Mouse (Mus musculus): ENCODE results near the gene Fads3. TPM values are rescaled to one million over a fixed set of nuclear protein-coding genes. Genes with fewer than 3 reads are reported as not detected.

Gene Fads3
- polyA plus RNA-seq, 1 experiment from 2014 or later = 79.6 TPM

GRCm38 (mm10) chr19:10018527-10018818 lies 22.9 kb upstream of the Fads3 start:
- no peaks in the 10 kb centered on the region for H3K36me3 ChIP-seq (ENCODE audit: insufficient read depth, low read length)
- peak overlapping the region; percentile 44 for H3K9ac ChIP-seq (replicated peaks; ENCODE audit: low read depth)
- DNase-seq (ENCODE audit: low spot score) (no peak), ATAC-seq (peak; percentile 52)
- peak overlapping the region; percentile 54 for H3K4me3 ChIP-seq (ENCODE audit: low read depth, low read length)
- H3K9me3 ChIP-seq (ENCODE audit: low read length) = no peaks in the 10 kb centered on the region
- no peaks in the 10 kb centered on the region for H3K27me3 ChIP-seq (replicated peaks; ENCODE audit: insufficient read depth, low read length)
- peaks cover 30% of the 10 kb centered on the region for H3K4me1 ChIP-seq (ENCODE audit: insufficient read depth, low read depth, low read length)
- peak overlapping the region; percentile 63 for H3K27ac ChIP-seq (ENCODE audit: low read length)
- H3K4me2 ChIP-seq (replicated peaks; ENCODE audit: low read depth, low read length) = peak overlapping the region; percentile 90
- TF ChIP-seq EP300 (IDR thresholded peaks at IDR 0.05) (no peak), CTCF (IDR thresholded peaks at IDR 0.05) (no peak)
- 3% methylated on average over 3 of the region's 3 CpGs for WGBS

GRCm38 (mm10) chr19:10019214-10019760 lies 22.1 kb upstream of the Fads3 start:
- ATAC-seq (no peak), DNase-seq (ENCODE audit: low spot score) (no peak)
- WGBS = 48% methylated on average over 4 of the region's 4 CpGs
- Histone ChIP-seq H3K27me3 (replicated peaks; ENCODE audit: insufficient read depth, low read length) (no peaks in the 10 kb centered on the region), H3K9ac (replicated peaks; ENCODE audit: low read depth) (peak overlapping the region; percentile 44; the same call in 1 of the 2 replicates), H3K4me3 (ENCODE audit: low read depth, low read length) (peak overlapping the region; percentile 54; the same call in 1 of the 2 replicates), H3K27ac (ENCODE audit: low read length) (no peak overlapping the region), H3K4me1 (ENCODE audit: insufficient read depth, low read depth, low read length) (peaks cover 27% of the 10 kb centered on the region), H3K4me2 (replicated peaks; ENCODE audit: low read depth, low read length) (peak overlapping the region; percentile 90), H3K9me3 (ENCODE audit: low read length) (no peaks in the 10 kb centered on the region), H3K36me3 (ENCODE audit: insufficient read depth, low read length) (no peaks in the 10 kb centered on the region)
- TF ChIP-seq CTCF (IDR thresholded peaks at IDR 0.05) = no peak
- TF ChIP-seq EP300 (IDR thresholded peaks at IDR 0.05) = no peak

GRCm38 (mm10) chr19:10021981-10022380 lies 19.4 kb upstream of the Fads3 start:
- Histone ChIP-seq H3K4me2 (replicated peaks; ENCODE audit: low read depth, low read length) (no peak overlapping the region), H3K4me1 (ENCODE audit: insufficient read depth, low read depth, low read length) (peaks cover 31% of the 10 kb centered on the region), H3K9ac (replicated peaks; ENCODE audit: low read depth) (no peak overlapping the region), H3K27me3 (replicated peaks; ENCODE audit: insufficient read depth, low read length) (no peaks in the 10 kb centered on the region), H3K27ac (ENCODE audit: low read length) (peak overlapping the region; percentile 27; the same call in 1 of the 2 replicates), H3K36me3 (ENCODE audit: insufficient read depth, low read length) (no peaks in the 10 kb centered on the region), H3K4me3 (ENCODE audit: low read depth, low read length) (no peak overlapping the region), H3K9me3 (ENCODE audit: low read length) (no peaks in the 10 kb centered on the region)
- WGBS = 81% methylated on average over 2 of the region's 2 CpGs
- no peak for ATAC-seq
- TF ChIP-seq CTCF (IDR thresholded peaks at IDR 0.05) (no peak), EP300 (IDR thresholded peaks at IDR 0.05) (no peak)
- no peak for DNase-seq (ENCODE audit: low spot score)

GRCm38 (mm10) chr19:10022414-10023303 lies 18.7 kb upstream of the Fads3 start:
- Histone ChIP-seq H3K9ac (replicated peaks; ENCODE audit: low read depth) (no peak overlapping the region), H3K4me3 (ENCODE audit: low read depth, low read length) (no peak overlapping the region), H3K4me1 (ENCODE audit: insufficient read depth, low read depth, low read length) (peaks cover 29% of the 10 kb centered on the region), H3K27me3 (replicated peaks; ENCODE audit: insufficient read depth, low read length) (no peaks in the 10 kb centered on the region), H3K36me3 (ENCODE audit: insufficient read depth, low read length) (no peaks in the 10 kb centered on the region), H3K27ac (ENCODE audit: low read length) (peak overlapping the region; percentile 54), H3K9me3 (ENCODE audit: low read length) (no peaks in the 10 kb centered on the region), H3K4me2 (replicated peaks; ENCODE audit: low read depth, low read length) (no peak overlapping the region)
- WGBS = 72% methylated on average over 5 of the region's 5 CpGs
- TF ChIP-seq CTCF (IDR thresholded peaks at IDR 0.05) (peak; percentile 72), EP300 (IDR thresholded peaks at IDR 0.05) (no peak; the same call in 1 of the 2 replicates)
- ATAC-seq (peak; percentile 13), DNase-seq (ENCODE audit: low spot score) (peak; percentile 79)

- Histone ChIP-seq H3K27ac (ENCODE audit: low read length) (peak overlapping the region; percentile 54), H3K9ac (replicated peaks; ENCODE audit: low read depth) (no peak overlapping the region), H3K4me3 (ENCODE audit: low read depth, low read length) (no peak overlapping the region), H3K36me3 (ENCODE audit: insufficient read depth, low read length) (no peaks in the 10 kb centered on the region), H3K9me3 (ENCODE audit: low read length) (no peaks in the 10 kb centered on the region), H3K27me3 (replicated peaks; ENCODE audit: insufficient read depth, low read length) (no peaks in the 10 kb centered on the region), H3K4me2 (replicated peaks; ENCODE audit: low read depth, low read length) (no peak overlapping the region), H3K4me1 (ENCODE audit: insufficient read depth, low read depth, low read length) (peaks cover 26% of the 10 kb centered on the region)
- ATAC-seq (peak; percentile 30; the same call in 1 of the 2 replicates), DNase-seq (ENCODE audit: low spot score) (no peak)
- TF ChIP-seq CTCF (IDR thresholded peaks at IDR 0.05) = no peak
- peak; percentile 5; the same call in 1 of the 2 replicates for TF ChIP-seq EP300 (IDR thresholded peaks at IDR 0.05)
- 37% methylated on average over 9 of the region's 9 CpGs for WGBS
These were observed 18.0 kb upstream of the Fads3 start for GRCm38 (mm10) chr19:10023304-10023758.

GRCm38 (mm10) chr19:10025169-10025875 lies 16.0 kb upstream of the Fads3 start:
- no peaks in the 10 kb centered on the region for H3K9me3 ChIP-seq (ENCODE audit: low read length)
- 0 out of 2 replicates have a peak overlapping the region, but pooled peaks have one; percentile 8 for H3K4me2 ChIP-seq (replicated peaks; ENCODE audit: low read depth, low read length)
- peak; percentile 69 for ATAC-seq
- no peaks in the 10 kb centered on the region for H3K36me3 ChIP-seq (ENCODE audit: insufficient read depth, low read length)
- no peak overlapping the region for H3K4me3 ChIP-seq (ENCODE audit: low read depth, low read length)
- H3K9ac ChIP-seq (replicated peaks; ENCODE audit: low read depth) = no peak overlapping the region
- no peak for TF ChIP-seq CTCF (IDR thresholded peaks at IDR 0.05)
- no peaks in the 10 kb centered on the region for H3K27me3 ChIP-seq (replicated peaks; ENCODE audit: insufficient read depth, low read length)
- 2% methylated on average over 8 of the region's 8 CpGs for WGBS
- H3K27ac ChIP-seq (ENCODE audit: low read length) = peak overlapping the region; percentile 74
- H3K4me1 ChIP-seq (ENCODE audit: insufficient read depth, low read depth, low read length) = peaks cover 15% of the 10 kb centered on the region
- peak; percentile 72 for DNase-seq (ENCODE audit: low spot score)

Measured in lung, postnatal 0 days (tissue).